Mouse (Mus musculus): ENCODE results near the gene Gucy1b2.

- TF ChIP-seq CTCF (IDR thresholded peaks at IDR 0.05; ENCODE audit: insufficient read depth, low read depth, low read length): no peak
- TF ChIP-seq POLR2A (IDR thresholded peaks at IDR 0.05; ENCODE audit: insufficient read depth, low read depth, low read length): no peak
Measured at GRCm38 (mm10) chr14:62447214-62447548, 8.9 kb downstream of the Gucy1b2 start.

Data from olfactory bulb, adult 2 months (tissue).